Mouse (Mus musculus) NIH3T3 (cell line): Measurements from ENCODE around the gene AC134908.4.
"Not testable (repeated sequence)": the region's sequence is repeated elsewhere in the genome, so short reads cannot be mapped to it uniquely, and the experiment has no call there.

Source experiments
- DNase-seq: peaks from one replicate; pipeline ENCODE4 v3.0.0-alpha.2; 2012; ENCODE audit warnings: low read depth

AC134908.4 gene

GRCm38 (mm10) chr17:25808789-25809605 is 13.5 kb upstream of the AC134908.4 start, which contains the start of gene Fbxl16:
Gene Fbxl16 (plus strand): TSS chr17:25809085.
- peak; percentile 93 for DNase-seq

DNA sequence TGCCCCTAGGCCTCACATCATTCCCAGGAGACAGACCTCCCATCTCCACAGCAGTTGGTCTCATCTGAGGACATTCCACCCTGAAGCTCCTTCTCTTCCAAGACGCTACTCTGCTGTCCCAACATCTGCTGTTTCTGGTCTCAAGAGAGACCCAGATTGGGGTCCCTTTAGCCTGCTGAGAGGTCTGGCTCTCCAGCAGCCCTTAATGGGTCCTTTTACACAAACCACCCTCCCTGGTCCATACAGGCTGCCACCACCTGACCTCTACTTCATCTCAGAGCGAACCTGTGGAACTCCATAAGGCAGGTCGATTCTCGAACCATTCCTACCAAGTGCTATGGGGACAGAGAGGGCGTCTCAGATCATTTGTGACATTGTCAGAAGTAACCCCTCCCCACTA is 12.6 kb upstream of the AC134908.4 start:
- no peak for DNase-seq

DNA sequence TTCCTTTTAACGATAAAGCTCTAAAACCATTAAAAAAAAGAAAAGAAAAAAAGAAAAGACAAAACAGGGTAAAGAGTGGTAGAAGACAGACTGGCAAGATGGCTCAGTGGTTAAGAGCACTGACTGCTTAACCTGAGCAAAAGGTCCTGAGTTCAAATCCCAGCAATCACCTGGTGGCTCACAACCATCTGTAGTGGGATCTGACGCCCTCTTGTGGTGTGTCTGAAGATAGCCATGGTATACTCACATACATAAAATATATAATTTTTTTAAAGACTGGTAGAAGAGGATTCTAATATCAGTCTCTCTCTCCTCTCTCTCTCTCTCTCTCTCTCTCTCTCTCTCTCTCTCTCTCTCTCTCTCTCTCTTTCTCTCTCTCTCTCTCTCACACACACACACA is 12.0 kb upstream of the AC134908.4 start:
- DNase-seq: not testable (repeated sequence)

GRCm38 (mm10) chr17:25806507-25806906 is 11.0 kb upstream of the AC134908.4 start:
- no peak for DNase-seq

DNA sequence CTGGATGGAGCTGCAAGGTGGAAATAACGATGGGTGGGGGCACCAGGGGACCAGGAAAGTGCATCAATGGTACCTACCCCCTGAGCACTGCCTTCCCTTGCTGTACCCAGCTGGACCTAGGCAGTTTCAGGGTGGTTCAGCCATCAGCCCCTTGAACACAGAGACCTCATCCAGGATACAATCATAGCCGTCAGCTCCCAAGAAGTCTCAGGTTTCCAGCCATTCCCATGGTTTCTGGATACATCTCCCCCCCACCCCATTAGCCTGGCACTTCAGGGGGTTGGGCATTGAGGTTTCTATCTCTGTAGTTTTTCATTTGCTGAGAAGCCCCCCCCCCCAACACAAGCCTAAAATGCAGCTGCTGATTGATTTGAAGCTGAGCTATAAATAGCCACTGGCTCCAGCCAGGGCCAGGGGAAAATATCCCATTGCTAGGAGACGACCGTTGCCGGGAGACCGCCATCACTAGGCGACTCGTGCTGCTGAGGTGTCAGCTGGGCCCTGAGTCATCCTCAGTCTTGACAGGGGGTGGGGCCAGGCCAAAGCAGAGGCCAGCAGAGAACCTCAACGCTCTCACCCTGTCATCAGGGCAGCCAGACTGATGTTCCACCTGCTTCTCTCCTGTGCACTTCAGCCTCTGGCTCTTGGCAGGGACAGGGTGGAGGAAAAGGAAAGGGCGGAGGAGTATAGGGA is 7.5 kb upstream of the AC134908.4 start:
- peak; percentile 93 for DNase-seq

- DNase-seq: peak; percentile 85
These were observed 5.6 kb upstream of the AC134908.4 start for GRCm38 (mm10) chr17:25801029-25801428.

DNA sequence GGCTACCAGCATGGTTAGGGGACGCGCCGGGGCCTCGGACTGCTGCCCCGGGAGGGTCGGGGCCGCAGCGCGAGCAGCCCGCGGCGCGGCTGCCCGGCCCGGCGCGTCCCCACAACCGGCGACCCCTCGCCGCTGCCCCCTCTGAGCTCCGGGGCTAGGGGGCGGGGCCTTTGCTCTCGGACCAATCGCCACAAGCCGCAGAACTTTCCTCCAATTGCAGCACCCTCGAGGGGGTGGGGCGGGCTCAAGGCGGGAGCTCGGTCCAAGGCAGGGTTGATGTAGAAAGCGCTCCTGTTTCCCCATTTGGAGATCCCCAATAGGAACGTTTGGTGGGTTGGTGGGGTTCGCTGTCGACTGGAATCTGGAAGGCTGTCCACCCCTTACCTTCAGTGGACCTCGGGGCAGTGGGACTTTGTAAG is 1.5 kb upstream of the AC134908.4 start, which contains the start of gene Metrn:
Gene Metrn, minus strand, starts transcription at position 186 of the 419 bp plus-strand sequence.
- DNase-seq: peak; percentile 90

DNA sequence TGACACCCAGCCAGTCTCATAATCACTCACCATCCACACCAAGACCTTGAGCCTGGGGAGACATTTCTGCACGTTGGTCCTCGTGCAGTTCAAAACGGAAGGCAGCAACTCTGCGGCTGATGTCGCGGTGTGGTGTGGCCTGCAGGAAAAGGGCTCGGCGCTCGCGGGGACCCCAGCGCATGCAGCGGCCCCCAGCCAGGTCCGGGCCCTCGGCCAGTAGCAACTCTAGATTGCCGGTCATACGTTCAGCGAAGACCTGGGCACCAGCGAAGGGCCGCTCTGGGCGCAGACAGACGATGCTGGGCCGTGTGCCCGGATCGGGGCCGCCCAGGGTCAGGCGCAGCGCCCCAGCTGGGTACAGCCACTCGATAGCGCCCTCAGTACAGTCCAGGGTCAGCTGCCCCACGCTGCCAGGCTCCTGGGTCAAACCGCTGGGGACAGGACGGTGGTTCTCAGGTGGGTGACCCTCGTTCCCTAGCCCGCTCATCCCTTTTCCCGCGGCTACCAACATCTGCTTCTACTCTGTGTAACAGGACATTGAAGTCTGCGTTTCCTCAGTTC is 832 bp upstream of the AC134908.4 start:
- DNase-seq: peak; percentile 35

DNA sequence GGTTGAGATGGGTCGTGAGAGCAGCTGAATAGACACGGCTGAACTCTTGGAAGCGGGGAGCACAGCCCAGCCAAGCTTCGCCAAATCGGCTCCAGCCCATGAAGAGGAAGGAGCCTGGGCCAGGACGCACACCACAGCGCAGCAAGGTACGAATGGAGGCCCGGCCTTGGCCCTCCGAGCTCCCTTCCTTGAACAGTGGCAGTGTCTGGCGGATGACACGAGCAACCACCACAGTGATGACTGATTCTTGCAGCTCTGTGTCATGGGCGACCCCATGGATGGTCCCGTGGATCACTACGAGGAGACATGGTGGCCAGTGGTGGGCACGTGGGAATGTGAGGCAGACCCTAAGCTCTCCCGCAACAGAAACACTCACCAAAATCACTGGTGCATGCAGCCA is 461 bp downstream of the AC134908.4 start:
- no peak for DNase-seq

GRCm38 (mm10) chr17:25794197-25794596 is 1.3 kb downstream of the AC134908.4 start:
- DNase-seq: no peak

GRCm38 (mm10) chr17:25792615-25793014 is 2.8 kb downstream of the AC134908.4 start, which contains the start of gene Fam173a:
Gene Fam173a (minus strand): TSS chr17:25792901.
- DNase-seq: peak; percentile 87

- peak; percentile 94 for DNase-seq
These were observed 3.5 kb downstream of the AC134908.4 start for GRCm38 (mm10) chr17:25791843-25792527.

GRCm38 (mm10) chr17:25791320-25791842 is 4.1 kb downstream of the AC134908.4 start:
- DNase-seq: no peak

GRCm38 (mm10) chr17:25786781-25787504 is 8.5 kb downstream of the AC134908.4 start:
- no peak for DNase-seq

DNA sequence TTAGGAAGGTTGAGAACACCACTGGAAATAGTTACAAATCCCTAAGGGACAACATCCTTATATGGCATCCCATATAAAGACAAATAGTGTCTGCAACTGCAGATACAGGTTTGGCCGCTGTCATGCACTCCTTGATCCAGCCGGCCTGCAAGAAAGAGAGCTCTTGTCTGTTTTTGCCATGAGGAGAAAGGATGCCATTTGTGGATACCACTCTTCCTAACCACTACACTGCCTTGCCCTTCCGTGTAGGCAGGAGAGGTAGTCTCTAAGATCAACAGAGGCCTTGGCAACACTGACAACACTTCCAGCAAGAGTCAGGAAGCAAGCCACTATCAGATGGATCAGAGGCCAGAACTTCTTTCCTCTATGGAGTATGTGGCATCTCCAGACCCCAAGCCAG is 9.2 kb downstream of the AC134908.4 start, which contains the start of gene Ccdc78:
Gene Ccdc78, plus strand, starts transcription at position 301 of the 400 bp plus-strand sequence.
- no peak for DNase-seq

DNA sequence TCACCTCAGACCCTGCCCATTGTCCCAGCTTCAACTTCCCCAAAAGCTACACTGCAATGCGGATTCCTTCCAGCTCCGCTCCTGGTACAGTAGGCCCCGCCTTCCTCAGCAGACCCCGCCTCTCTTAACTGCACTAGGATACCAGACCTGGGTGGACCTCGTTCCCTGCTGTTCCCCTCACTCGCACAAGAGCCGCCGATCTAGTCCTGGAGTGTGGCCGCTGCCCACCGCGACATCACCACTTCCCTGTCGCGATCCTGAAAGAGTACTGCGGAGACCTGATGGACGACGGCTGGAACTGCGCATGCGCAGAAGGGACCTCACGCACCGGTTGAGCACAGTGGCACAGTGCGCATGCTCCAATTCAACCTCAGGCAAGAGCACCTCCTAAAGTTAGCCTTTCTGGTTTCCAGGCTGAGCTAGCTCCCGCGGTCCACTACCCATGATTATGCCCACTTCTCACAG is 10.1 kb downstream of the AC134908.4 start, which contains the start of gene Haghl:
Gene Haghl, minus strand, starts transcription at position 393 of the 465 bp plus-strand sequence.
- DNase-seq: peak; percentile 99

DNA sequence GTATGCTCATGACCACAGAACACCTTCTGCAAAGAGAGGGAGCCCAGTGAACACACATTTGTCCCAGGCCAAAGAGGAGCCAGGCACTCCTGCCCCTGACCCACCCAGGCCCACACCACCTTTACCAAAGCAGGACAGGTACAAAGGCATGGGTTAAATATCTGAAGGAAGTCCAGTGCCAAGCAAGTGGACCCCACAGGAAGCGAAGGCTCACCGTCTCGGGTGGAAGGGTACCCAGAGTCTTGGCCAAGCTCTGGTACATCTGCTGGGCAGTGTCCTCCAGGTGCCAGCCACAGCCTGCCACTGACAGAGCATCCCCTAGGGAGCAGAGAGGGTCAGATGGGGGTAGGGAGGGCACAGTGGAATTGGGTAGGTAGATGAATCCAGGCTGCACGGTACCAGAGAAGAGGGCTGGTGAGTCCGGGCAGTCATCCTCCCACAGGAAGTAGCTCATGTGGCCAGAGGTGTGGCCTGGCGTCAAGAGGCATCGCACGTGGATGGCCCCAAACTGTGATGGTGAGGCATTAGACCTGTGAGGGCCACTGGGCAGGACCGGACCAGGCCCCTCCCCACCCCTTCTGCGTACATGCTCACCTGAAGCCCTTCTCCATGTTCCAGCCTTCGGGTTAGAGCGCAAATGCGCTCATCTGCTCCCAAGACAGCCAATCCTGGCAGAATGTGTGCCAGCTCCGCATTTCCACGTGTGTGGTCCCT is 11.4 kb downstream of the AC134908.4 start:
- DNase-seq: no peak

GRCm38 (mm10) chr17:25783086-25783485 is 12.4 kb downstream of the AC134908.4 start:
- no peak for DNase-seq

DNA sequence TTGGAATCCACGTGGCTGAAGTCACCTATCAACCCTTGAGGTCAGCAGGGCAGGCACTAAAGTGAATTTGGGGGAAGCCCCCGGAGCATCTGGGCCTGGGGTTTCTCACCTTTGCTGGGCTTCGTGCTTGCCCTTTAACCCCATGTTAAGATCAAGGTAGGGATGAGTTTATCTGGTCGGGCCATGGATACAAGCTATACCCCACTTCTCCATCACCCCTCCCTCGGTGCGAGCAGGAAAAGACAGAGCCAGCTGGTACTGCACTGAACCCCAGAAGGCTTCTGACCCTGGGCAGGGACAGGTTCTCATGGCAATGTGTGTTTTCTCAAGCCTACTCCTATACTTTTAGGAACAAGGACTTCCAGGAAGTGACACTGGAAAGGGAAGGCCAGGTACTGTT is 14.1 kb downstream of the AC134908.4 start:
- no peak for DNase-seq

GRCm38 (mm10) chr17:25777948-25778347 is 17.5 kb downstream of the AC134908.4 start:
- no peak for DNase-seq
